Mouse (Mus musculus): Measurements from ENCODE around the gene Igfals.
A peak's percentile ranks its signal among the peaks of the same experiment; 100 is the strongest.

Igfals gene

GRCm38 (mm10) chr17:24865776-24866175 is at the start of gene Igfals:
Gene Igfals (plus strand): TSS chr17:24865997.
- DNase-seq (ENCODE audit: low spot score): no peak

- DNase-seq (ENCODE audit: low spot score): no peak
Observed at GRCm38 (mm10) chr17:24817503-24817902, 48.3 kb upstream of the Igfals start.

GRCm38 (mm10) chr17:24818172-24818571 is 47.6 kb upstream of the Igfals start:
- no peak for DNase-seq (ENCODE audit: low spot score)

DNA sequence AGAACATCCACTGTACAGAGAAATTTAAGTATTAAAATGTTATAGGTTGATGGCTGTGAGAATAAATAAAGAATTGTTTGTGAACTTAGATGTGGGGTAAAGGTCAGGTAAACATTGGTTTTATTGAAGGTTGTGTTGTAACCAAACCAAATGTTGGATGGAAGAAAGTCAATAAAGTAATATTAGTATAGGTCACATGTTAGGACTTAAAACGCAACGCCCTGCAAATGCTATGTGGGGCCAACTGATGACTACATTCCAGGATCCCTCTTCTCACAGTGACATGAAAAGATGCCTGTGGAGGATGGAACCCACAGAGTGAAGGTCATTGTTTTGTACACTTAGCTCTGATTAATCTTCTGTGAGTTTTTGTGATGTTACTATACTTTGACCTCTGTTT is 46.3 kb upstream of the Igfals start:
- DNase-seq (ENCODE audit: low spot score): no peak

- no peak for DNase-seq (ENCODE audit: low spot score)
Observed at GRCm38 (mm10) chr17:24821351-24822280, 44.2 kb upstream of the Igfals start.

GRCm38 (mm10) chr17:24839842-24840241 is 26.0 kb upstream of the Igfals start, which contains the start of gene Hagh:
Gene Hagh (plus strand): TSS chr17:24840143.
- DNase-seq (ENCODE audit: low spot score): no peak

GRCm38 (mm10) chr17:24840341-24840740 is 25.5 kb upstream of the Igfals start:
- no peak for DNase-seq (ENCODE audit: low spot score)

- no peak for DNase-seq (ENCODE audit: low spot score)
Observed at GRCm38 (mm10) chr17:24841133-24841532, 24.7 kb upstream of the Igfals start.

- DNase-seq (ENCODE audit: low spot score): no peak
Observed at GRCm38 (mm10) chr17:24842631-24843030, 23.2 kb upstream of the Igfals start.

GRCm38 (mm10) chr17:24844525-24844924 is 21.3 kb upstream of the Igfals start:
- DNase-seq (ENCODE audit: low spot score): no peak

- no peak for DNase-seq (ENCODE audit: low spot score)
Observed at GRCm38 (mm10) chr17:24847386-24847785, 18.4 kb upstream of the Igfals start.

DNA sequence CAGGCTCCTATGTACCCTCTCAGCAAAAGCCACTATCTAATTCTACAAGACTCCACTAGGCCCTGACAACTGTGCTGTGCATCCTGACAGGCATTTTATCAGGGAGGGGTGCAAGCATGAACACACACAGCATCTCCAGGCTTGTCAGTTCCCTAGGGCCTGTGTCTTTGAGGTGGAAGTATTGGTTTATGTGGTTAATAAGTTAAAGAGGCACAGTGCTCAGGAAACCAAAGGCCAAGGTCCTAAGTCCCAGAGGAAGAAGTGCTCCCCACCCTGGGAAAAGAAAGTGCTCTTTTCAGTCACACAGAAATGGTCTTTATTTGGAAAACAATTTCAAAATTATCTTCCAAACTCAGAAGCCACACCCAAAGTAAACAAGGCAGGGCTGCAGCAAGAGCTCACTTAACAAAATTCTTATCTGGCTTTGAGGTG is 17.2 kb upstream of the Igfals start:
- DNase-seq (ENCODE audit: low spot score): no peak

GRCm38 (mm10) chr17:24849733-24850064 is 16.1 kb upstream of the Igfals start:
- no peak for DNase-seq (ENCODE audit: low spot score)

DNA sequence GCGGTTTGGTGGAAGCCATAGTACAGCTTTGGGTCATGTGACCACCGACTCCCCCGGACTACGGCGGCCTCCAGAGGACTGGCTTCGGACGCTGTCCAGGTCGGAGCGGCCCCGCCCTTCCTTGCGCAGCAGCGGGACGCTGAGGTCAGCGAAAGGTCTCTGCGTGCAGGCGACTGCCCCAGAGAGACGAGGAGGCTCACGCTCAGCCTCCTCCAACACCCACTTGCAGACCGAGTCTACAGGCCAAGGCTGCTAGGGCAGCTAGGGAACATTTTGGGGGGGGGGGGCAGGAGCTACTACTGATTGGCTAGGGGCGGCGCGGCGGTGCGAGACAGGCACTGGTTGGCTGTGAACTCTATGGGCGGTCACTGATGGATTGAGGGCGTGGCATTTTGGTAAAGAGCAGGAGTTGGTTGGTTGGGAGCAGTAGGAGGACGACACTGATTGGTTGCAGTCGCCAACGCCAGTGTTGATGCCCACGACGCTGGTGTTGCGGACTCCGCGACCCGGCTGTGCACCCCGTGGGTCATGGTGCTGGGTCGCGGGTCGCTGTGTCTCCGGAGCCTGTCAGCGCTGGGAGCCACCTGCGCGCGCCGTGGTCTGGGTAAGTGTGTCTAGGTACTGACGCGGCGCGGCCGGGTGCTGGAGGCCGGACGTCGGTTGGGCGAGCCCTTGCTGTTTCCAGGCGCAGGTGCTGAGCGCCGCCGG is 15.6 kb upstream of the Igfals start, which contains the start of gene Fahd1:
Fahd1 (minus strand) TSS at position 300 of the 708 bp plus-strand sequence.
- DNase-seq (ENCODE audit: low spot score): peak; percentile 95

DNA sequence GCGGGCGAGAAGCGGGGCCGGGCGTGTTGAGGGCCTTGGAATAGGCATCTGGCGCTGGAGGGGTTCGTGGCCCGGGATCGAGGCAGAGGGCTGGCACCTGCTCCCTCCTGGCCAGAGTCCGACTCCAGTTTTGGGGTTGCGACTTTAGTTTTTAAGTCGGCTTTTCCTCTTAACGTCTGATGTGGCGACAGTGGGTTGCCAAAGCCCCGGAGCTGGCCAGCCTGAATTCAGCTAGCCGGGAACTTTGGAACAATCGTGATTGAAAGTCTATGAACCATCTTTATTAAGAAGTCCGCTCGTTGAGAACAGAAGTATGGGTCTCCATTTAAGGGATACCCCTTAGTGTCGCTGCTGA is 15.0 kb upstream of the Igfals start:
- no peak for DNase-seq (ENCODE audit: low spot score)

DNA sequence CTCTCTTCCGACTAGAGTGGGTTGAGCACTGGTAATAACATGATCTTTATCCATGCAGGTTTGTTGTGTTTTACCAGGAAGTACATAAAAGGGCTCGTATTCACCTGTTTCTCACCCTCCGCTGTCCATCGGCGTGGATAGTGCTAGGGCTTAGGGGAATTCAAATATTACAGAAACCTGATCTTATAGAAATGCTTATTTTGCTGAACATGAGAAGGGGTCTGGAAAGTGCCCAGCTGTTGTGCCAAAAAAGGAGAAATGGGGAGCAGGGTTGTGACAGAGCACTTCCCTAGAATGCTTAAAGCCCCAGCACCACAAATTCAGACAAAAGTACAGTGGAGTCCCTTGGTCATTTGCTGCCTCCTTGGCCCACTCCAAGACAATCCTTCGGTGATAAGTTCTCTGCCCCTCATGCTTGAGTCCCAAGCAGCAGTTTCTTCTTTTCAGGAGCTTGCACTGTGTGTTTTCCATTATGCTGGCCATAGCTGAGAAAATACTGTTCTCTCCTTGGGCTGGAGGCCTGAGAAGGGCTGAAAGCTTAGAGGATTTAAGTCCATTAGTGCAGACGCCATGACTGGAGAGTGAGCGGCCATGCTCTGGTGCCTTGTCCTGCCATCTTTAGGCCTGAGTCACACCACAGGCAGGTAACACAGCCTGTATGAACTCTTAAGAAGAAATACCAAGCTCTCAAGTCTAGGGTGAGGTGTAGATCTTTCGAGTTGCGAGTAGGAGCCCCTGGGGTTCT is 14.2 kb upstream of the Igfals start:
- DNase-seq (ENCODE audit: low spot score): no peak

DNA sequence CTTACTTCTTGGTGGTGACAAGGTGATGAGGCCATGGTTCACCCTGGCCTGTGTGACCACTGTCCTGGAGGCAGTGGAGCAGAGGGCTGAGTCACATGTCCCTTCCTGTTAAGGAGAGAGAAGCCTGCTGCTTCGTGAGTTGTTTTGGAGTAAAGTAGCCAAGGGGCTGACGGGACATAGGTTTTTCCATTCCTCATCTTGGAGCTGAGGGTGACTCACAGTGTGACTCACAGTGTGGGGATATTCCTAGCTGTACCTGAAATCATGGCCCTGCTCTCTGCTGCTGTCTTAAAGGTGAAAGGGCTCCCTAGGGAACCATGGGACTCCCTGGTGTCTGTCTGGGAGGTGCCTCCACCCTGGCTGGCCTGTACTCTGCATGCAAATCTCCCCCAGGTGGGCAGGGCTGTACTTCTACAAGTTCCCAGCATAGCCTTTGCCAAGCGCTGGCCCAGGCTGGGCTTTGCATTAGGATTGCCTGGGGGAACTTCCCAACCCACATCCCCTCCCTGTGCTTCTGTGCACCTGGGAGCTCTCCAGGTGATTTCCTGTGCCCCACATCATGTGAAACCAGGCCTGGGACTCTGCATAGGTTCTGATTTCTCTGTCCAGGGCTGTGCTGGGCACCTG is 9.8 kb upstream of the Igfals start:
- DNase-seq (ENCODE audit: low spot score): no peak

DNA sequence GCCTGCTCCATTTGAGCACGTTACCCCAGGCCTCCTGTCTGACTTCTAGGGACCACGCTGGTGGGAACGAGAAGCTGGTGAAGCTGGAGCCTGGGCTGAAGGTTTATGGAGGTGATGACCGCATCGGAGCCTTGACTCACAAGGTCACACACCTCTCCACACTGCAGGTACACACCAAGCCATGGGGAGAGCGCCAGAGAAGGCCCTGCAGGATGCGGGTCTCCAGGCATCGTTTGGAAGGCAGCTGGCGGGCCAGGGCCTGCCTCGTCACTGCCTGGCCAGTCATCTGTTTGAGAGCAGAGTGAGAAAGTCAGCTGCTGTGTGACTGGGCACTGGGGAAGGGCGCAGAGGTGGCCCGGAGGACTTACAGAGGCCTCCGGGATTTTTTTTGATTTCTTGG is 9.2 kb upstream of the Igfals start:
- DNase-seq (ENCODE audit: low spot score): no peak

DNA sequence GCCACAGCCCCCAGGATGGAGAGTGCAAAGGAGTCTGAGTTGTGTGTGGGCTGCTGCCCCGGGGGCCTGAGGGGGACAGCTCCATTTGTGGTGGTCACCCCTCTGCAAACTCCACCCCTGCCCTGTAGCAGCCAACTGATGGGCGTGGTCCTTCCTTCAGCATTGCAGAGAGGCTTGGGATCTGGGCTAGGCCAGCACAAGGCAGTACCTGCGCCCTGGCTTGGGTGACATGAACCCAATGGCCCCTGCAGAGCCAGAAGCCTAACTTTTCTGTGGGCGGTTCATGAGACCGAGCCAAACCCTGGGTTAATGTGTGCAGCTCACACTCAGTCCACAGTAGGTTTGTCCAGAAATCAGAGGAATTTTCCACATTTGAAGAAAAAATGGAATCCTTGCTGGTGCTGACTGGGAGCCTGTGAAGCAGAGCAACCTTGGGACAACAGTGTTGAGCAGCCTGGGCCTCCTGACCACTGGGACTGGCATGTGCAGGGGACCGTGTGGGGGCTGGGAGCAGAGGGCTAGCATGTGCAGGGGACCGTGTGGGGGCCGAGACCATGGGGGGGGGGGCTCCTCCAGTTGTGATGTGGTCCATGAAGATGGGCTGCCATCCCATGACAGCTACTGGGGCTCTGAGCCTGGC is 7.8 kb upstream of the Igfals start:
- DNase-seq (ENCODE audit: low spot score): no peak

DNA sequence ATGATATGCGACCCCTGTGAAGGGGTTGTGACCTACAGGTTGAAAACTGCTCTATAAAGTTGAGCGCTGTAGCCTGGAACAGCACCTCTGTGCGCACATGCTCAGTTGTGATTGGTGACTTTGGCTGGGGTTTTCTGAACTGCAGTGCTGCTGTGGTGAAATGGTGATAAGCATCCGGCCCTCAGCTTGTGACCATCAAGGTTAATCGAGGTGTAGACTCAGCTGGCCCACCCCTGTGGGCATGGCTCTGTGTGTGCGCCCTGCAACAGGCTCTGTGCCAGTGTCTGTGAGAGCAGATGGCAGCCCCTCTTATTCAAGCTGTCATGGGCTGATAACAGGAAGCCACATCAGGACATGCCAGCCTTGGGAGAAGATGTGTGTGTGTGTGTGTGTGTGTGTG is 6.8 kb upstream of the Igfals start:
- DNase-seq (ENCODE audit: low spot score): no peak

GRCm38 (mm10) chr17:24860076-24860475 is 5.7 kb upstream of the Igfals start:
- no peak for DNase-seq (ENCODE audit: low spot score)

DNA sequence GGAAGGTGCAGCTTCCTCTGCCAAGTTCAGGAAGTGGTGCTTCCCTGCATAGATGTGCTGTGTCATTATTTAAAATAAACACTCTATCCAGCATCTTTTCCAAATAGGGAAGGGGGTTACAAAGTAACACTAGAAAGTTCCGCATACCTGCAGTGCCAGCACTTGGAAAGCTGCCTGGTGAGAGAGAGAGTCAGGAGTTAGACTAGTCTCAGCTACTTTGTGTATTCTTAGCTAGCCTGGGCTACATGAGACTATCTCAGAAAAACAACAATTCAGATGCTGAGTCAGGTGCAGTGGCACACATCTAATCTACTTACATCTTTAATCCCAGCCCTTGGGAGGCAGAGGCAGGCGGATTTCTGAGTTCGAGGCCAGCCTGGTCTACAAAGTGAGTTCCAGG is 4.0 kb upstream of the Igfals start:
- peak; percentile 65 for DNase-seq (ENCODE audit: low spot score)
